Mouse (Mus musculus) layer of hippocampus, postnatal 25 days (tissue): ENCODE data around the gene Gstm1. TPM values are rescaled to one million over a fixed set of nuclear protein-coding genes. Genes with fewer than 3 reads are reported as not detected.
A peak's percentile ranks its signal among the peaks of the same experiment; 100 is the strongest.
"Not testable (repeated sequence)": the region's sequence is repeated elsewhere in the genome, so short reads cannot be mapped to it uniquely, and the experiment has no call there.

Experiments used
- DNase-seq, 2 experiments: peaks; one replicate each; pipeline ENCODE4 v3.0.0; 2022; ENCODE audit warnings: mixed read lengths in 2 of 2, low spot score in 1 of 2; ENCODE audit errors: extremely low spot score in 1 of 2
- total RNA-seq, 2 experiments: library from RNA; stranded (reverse); gene quantifications; 2 replicates each; pipeline ENCODE4 v1.2.3; 2021

Gstm1 gene
- total RNA-seq, result 100 to 1,000 TPM; 299 to 321 TPM

DNA sequence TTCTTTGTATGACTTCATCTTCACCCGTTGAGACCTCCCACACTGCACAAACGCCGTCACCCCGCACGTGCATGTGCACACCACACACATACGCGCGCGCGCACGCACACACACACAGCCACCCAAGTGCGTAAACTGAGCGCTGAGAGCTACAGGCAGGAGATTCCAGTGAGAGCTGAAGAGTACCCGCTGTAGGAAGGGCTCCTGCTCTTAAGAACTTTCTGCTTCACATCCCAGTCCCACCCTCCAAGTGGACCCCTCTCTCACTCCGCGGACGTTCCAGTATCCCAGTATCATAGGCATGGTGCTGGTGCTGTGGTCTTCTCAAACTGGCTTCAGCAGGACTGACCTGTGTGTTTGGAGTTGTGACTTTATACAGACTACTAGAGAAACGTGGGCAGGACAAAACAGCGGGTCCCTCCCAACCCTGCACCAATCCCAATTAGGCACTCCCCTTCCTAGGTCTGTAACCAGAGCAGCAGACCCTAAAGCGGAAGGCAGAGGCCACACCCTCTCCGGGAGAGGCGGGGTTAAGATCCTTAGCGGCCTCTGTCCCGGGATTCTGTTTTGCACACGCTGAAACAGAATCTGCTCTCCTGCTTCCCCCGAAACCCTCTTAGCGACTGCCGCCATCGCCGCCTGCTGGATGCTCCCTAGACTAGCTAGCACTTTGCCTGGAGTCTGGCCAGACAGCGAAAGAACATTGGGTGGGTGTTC lies at the start of gene Gstm1:
TSS of gene Gstm1 (minus strand) at position 501 of the 717 bp plus-strand sequence.
- DNase-seq, result peak; percentile 80 to 95

DNA sequence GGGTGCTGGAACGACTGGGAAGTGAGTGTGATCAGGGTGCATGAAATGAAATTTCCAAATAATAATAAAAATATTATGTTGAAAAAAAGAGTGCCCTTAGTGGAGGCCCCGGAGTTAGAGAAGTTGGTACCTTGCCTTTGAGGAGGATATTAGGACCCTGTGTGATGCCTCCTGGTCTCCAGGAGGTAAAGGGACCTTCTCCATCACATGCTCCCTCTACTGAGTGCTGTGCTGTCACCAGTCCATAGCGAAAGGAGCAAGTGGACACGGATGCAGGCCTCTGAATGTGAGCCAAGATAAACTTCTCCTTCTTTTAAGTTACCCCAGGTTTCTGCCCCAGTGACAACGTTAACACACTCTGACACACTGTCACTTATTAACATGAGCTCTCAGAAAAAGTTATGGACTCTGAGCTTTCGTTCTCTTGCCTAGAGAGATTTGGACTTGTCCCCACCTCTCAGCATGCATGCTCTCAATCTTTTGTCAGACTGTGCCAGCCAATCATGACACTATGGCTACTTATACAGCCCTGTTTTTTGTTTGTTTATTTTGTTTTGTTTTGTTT lies 49.7 kb upstream of the Gstm1 start:
- no peak for DNase-seq

DNA sequence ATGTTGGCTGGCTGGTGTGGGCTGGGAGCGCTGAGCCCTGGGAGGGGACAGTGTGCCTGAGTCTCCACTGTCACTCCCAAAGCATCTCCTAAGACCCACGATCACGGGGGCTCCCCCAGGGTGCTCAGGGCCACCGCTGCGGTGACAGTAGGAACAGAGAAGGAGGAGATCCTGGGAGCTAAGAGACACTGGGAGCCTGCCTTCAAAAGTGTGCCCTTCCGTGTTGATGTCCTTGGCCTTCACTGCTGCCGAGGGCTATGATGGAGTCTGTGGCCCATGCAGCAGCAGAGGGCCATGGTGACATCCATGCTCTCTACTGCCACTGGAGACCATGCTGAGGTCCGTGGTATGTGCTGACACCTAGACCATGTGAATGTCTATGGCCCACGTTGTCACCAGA lies 47.8 kb upstream of the Gstm1 start:
- DNase-seq, result no peak

DNA sequence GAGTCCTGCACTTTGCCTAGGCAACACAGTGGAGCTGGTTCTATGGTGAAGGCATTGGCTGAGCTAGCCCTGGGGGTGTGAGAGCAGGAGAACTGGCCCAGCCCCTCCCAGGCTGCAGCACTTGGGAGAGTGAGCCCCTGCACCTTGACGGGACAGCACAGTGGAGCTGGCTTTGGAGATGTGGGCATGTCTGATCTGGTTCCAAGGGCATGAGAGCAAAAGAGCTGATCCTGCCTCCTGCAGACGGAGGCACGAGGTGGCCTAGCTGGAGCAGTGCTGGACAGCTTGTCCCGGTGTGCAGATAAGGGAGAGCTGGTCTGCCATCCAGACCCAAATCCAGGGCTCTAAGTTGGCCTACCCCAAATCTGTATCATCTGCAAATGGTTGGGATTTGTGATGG lies 46.9 kb upstream of the Gstm1 start:
- no peak for DNase-seq

DNA sequence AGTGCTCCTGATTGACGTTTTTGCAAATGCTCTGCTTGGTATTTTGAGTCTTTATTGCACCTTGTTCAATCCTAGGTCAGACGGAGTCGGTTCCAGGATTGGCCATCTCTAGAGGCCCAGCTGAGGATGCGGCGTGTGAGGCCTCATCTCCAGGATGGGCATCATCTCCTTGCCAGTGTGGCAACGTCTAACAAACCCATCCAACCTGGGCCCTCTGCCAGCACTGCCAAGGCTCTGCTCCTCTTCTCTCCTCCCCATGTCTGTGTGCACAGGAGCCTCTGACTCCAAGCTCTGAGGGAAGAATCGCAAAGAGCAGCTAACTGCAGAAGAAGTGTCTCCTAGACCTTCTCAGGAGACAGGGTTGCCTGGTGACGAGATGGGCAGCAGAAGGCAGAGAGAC lies 44.9 kb upstream of the Gstm1 start:
- no peak for DNase-seq

DNA sequence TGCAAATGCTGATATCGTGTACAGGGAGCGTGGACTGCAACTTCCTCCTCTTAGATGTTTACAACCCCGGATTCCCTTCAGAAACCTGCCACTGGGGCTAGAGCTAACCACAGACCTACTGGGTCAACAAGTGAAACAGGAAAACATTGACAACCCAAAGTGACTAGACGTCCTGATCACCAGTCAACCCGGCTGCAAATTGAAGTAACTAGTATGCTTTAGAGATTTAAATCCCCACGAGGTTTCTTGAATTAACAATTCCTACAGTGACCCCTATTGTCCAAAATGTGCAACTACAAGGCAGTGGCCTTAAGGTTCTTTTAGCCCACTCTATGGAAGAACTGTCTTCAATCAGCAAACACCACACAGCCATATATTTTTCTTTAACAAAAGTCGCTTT lies 43.6 kb upstream of the Gstm1 start:
- peak; percentile 18 to 58 for DNase-seq

DNA sequence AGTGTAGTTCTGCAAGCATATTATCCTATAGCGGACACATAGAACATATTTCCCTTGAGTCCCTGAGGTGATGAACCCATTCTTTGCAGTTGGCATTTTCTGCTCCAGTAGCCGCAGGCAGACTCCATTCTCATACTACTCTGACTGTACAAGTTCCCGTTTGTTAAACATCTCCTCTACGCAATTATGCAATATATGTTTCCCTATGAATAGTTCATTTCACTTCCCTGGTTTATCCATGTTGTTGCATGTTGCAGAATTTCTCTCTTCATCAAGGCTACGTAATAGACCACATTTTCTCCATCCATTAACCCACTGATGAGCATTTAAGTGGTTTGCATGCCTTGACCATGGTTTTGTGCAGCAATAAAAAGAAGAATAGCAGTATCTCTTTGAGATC lies 32.7 kb upstream of the Gstm1 start:
- no peak for DNase-seq

DNA sequence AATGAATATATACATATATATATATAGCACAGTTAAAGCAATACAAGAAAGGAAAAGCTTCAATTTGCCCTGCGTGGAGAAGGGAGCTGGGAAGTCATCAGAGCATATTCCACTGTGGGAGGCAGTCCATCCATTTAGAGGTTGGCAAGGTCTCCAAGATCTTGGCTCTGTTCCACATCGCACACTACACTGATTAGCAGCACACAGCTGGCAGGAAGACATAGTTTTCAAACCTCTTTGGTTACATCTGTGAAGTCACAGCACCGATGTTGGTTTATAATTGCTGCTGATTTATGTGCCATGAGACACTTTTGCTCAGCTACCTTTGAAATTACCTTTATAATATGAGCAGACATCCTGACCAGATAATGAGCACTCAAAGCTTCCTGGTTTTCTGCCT lies 30.5 kb upstream of the Gstm1 start:
- DNase-seq, result no peak

DNA sequence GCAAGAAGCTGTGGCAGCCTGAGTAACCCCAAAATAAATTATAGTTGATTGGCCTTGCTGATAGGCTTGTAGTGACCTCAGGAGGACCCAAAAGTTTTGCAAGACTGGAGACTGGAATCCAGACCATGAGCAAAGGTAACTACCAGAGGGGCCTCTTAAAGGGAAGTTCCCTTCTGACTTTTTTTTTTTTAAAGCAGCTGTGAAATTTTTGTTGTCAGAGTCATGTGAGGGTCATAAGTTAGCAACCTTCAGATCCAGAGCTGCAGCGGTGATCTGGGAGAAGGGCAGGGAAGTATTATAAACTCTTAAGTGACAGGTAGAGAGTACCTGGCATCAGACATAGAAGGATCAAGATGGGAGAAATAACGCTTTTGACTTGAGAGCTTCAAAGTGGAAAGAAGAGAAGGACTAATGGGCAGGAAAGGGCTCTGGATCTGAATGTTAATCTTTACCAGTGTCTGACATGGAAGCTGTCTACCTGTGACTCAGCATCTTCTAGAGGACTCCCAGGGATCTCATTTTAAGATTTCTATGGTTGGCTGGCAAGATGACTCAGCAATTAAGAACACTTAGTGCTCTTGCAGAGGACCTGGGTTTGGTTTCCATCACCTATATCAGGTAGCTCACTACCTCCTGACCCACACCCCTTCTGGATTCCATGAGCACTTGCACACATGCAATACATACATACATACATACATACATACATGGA lies 29.3 kb upstream of the Gstm1 start:
- no peak for DNase-seq

DNA sequence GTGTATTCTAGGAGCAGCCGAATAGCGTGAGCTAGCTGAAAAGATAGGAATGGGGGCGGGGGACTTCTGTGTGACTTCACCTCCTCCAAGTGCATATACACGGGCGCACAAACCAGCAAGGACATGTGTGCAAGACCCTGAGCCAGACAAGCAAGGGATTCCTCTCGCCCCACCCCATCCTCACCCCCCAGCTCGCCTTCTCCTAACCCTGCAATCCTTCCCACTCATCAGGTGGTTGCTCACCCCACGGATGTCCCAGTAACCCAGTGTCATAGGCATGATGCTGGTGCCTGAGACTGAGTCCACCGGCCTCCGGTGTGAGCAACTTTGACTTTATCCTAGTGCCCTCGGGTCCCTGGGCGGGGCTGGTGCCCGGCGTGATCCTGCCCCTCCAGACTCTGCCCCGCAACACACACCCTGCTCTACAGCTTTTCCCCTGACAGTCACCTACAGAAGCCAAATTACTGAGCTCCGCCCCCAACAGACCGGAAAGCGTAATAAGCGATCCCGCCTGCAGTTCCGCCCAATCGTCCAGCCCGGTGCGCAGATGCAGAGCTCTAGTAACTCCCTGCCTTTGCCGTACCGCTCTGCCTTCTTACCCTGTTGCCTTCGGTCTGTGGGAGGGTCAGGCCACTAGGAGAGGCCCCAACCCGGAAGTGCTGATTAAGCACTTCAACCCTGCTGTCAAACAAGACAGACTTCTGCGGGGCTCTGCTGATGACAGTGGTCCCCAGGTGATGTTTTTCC lies 26.8 kb upstream of the Gstm1 start, which contains the start of gene Gstm4:
TSS of gene Gstm4 (minus strand) at position 501 of the 747 bp plus-strand sequence.
- peak; percentile 73 to 80 for DNase-seq

DNA sequence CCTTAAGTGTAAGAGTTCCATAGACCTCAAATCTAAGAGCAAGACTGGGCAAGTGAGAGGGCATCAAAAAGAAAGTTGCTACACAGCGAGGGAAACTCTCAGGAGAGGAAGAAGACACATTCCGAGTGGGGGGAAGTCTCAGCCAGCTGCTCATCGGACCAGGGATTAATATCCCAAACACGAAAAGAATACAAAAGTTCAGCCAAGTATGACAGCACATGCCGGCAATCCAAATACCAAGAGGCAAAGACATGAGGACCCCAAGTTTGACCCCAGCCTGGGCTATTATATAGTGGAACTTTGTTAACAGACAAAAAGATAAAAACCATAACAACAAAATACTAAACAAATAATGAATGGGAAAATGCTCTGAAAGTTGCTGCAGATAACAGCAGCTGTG lies 15.4 kb upstream of the Gstm1 start:
- DNase-seq, result no peak

DNA sequence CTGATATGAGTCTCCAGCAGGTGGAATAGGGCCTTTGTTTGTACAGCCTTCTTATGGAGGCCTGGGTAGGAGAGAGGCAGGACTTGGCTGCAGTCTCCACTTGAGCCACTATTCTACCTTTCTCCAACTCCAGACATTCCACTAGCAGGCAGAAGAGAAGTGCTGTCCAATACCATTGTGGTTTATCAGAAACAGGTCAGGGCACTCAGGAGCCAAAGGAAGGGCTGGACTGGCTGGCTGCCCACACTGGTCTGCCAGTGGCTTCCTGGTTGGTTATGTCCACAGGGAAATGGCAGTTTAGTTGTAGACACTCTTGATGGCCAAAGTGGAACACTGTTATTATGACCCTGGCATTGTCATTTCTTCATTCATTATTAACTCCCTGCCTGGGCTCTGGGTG lies 14.3 kb upstream of the Gstm1 start:
- no peak for DNase-seq

DNA sequence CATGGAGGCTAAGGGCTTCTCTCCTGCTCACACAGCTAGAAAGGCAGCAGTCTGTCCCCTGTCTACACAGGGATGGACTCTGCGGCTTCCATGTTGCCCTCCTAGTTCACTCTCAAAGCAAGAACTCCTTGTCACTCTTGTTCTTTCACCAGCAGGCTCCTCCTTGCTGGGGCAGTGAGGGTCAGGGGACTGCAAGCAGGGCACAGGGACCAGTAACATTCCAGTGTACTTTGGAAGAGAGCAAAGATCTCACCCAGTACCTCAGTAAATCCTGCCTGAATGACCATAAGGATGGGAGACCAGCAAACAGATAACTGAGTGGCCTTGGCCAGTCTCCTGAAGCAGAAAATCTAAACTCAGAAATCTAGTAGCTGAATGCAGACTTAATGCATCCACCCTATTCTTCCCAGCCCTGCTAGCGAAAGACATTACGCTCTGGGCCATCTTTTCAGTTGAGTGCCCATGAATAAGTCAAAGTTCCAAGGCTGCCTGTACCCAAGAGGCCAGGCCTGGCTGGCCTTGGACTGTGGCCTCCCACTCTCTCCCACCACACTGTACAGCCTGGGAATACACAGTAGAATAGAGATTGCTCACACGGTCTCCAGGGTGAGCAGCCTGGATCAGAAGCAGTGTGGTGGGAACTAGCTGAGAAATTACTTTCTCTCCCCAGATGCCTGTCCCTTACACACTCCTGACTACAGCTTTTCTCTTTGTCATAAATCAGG lies 11.0 kb upstream of the Gstm1 start:
- no peak for DNase-seq

DNA sequence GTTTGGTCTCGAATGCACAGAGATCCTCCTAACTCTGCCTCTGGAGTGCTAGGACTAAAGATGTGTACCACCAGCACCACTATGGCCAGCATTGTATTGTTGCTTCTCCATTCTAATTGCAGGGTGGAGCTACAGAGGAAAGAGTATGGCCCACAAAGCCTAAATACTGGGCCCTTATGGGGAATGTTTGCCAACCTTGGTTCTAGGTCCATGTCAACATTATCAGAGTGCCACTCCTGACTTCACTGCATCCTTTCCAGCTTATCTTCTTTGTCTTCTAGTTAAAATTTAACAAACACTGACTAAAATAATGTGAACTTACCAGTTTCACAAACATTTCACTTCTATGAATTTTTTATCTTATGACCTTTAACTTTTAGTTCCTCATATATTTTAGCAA lies 8.8 kb upstream of the Gstm1 start:
- DNase-seq, result no peak

DNA sequence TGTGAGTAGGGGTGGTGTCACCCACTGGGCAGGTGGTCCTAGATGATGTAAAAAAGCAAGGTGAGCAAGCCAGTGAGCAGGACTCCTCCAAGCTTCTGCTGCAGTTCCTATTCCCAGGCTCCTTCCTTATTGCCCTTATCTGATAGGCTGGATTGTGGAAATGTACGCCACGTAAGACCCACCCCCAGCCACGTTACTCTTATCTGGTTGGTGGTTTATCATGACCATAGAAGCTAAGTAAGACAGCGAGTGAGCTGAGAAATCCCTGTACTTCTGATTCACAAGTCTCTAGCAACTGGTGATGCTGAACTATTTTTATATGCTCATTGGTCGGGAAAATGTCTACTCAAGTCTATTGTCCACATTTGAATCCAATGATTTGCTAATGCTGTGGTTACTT lies 8.3 kb upstream of the Gstm1 start:
- no peak for DNase-seq

DNA sequence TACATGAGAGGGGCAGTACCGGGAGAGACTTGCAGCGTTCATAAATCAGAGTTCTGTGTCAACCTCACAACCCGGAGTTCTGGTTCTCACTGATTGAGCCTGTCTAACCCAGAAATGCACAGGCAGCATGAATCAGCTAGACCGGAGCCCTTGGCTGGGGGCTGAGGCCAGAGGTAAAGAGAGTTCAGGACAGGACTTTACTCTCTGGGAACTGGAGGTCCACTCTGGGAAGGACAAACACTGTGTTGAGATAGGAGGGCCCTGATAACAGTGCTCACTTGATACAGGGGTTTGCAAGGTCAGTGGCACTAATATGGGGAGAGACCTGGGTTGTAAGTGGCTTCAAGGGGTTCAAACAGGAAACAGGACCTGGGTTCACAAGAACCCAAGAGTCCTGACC lies 7.5 kb upstream of the Gstm1 start:
- DNase-seq, result no peak

DNA sequence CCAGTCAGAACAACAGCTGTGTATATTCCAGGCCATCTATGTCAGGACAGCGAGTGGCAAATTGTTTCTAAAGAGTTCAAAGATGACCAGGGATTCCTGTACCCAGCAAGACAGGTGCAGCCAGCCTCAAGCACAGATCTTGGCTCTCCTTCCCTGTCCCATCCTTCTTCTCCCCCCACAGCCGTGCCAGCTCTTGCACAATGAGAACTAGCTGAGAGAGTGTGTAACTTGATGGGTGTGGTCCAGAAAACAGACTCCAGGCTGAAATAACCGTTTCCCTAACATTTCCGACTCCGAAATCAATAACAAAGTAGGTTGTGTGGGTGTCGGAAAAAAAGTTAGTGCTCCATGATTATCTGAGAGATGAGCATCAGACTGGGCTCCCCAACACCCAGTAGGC lies 4.9 kb upstream of the Gstm1 start:
- DNase-seq, result no peak

DNA sequence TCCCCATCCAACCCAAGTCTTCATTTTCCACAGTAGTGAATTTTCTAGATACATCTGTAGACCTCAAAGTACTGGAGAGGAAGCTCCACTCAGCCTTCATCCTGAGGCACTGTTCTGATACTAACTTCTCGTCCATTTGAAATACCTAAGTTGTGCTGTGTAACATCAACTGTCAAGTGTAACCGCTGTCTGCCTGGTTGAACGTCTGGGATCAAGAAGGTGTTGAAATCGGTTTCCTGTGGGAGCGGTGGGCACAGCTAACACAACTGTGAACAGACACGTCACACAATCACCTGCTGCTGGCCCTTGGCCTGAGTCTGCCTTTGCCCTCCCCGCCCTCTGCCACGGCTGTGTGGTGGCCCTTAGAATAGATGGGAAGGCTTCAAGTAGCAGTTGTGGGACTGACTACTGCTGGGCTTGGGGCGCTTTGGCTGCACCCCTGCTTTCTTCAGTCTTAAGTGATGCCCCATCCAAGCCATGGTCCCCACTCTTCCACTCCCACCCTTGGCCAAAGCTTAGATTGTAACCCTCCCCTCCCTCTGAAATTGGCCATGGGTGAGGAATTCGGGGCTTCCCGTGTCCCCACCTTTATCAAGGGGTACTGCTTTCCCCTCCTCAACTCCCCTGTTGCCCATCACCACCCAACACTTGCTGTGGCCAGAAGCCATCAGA lies 2.7 kb upstream of the Gstm1 start:
- not testable (repeated sequence) for DNase-seq

DNA sequence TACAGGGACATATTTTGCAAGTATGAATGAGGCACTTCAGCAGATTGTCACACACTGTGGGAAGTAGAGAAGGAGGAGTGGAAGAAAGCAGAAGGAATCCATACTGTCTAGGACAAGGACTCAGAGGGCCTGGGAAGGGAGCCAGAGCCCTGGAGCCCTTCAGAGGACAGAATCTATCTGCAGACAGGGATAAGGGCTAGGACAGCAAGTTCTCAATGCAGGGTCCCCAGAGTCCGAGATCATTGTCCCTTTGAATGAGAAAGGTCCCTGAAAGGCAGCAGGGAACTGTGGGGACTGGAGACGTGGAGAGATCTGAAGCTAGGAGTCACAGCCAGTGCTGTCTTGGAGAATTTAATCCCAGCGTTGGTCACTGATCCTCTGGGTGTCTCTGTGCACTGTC lies 1.5 kb upstream of the Gstm1 start:
- DNase-seq, result not testable (repeated sequence)
